Mouse (Mus musculus) lung, postnatal 0 days (tissue): ENCODE measurements around the gene BC004004. TPM values are rescaled to one million over a fixed set of nuclear protein-coding genes. Genes with fewer than 3 reads are reported as not detected.

Experiments used
- ATAC-seq: fragments of 200-750 bp; cut with Nextera tagmentation; 2 replicates; pipeline ENCODE4 v1.8.0; 2017; ENCODE audit warnings: moderate library complexity
- DNase-seq: peaks from one replicate; pipeline ENCODE4 v3.0.0-alpha.2; 2016; ENCODE audit warnings: low spot score
- H3K27ac ChIP-seq: fragments of 300-500 bp; sonication (generic); 2 replicates; pipeline ENCODE4 v1.5.1; 2014; ENCODE audit warnings: antibody characterized with exemption, mild to moderate bottlenecking, low read length, mixed read lengths
- H3K27me3 ChIP-seq: fragments of 300-500 bp; sonication (generic); replicated peaks from 2 replicates; pipeline ENCODE4 v1.6.1; 2014; ENCODE audit warnings: low read length, mixed read lengths; ENCODE audit not compliant: insufficient read depth
- H3K36me3 ChIP-seq: fragments of 300-500 bp; sonication (generic); 2 replicates; pipeline ENCODE4 v1.6.1; 2014; ENCODE audit warnings: low read length, mixed read lengths; ENCODE audit not compliant: insufficient read depth
- H3K4me1 ChIP-seq: fragments of 300-500 bp; sonication (generic); 2 replicates; pipeline ENCODE4 v1.6.1; 2014; ENCODE audit warnings: antibody characterized with exemption, low read depth, low read length, mixed read lengths; ENCODE audit not compliant: insufficient read depth
- H3K4me2 ChIP-seq: fragments of 300-500 bp; sonication (generic); replicated peaks from 2 replicates; pipeline ENCODE4 v1.6.1; 2014; ENCODE audit warnings: low read depth, mild to moderate bottlenecking, low read length, moderate library complexity, mixed read lengths
- H3K4me3 ChIP-seq: fragments of 300-500 bp; sonication (generic); 2 replicates; pipeline ENCODE4 v1.5.1; 2014; ENCODE audit warnings: low read depth, low read length
- H3K9ac ChIP-seq: fragments of 300-500 bp; sonication (generic); replicated peaks from 2 replicates; pipeline ENCODE4 v1.6.1; 2014; ENCODE audit warnings: low read depth, mild to moderate bottlenecking
- H3K9me3 ChIP-seq: fragments of 300-500 bp; sonication (generic); 2 replicates; pipeline ENCODE4 v1.6.1; 2016; ENCODE audit warnings: low read length, mixed read lengths
- CTCF ChIP-seq: IDR thresholded peaks from 2 replicates; pipeline ENCODE4 v1.5.1; 2016; ENCODE audit warnings: antibody characterized with exemption, mild to moderate bottlenecking
- EP300 ChIP-seq: IDR thresholded peaks from 2 replicates; pipeline ENCODE4 v1.6.1; 2016; ENCODE audit warnings: antibody characterized with exemption, mild to moderate bottlenecking, control low read depth
- WGBS: fragments of 180-500 bp; shearing (Covaris S2); extraction: QIAGEN DNeasy Blood & Tissue Kit; methylation state at CpG from one replicate; pipeline ENCODE4 v1.1.7; 2014; 5-methylcytosine and 5-hydroxymethylcytosine counted together
- polyA plus RNA-seq: library from polyadenylated mRNA; unstranded; fragments of >200 nt; fragmentation: Nextera tagmentation; extraction: Ambion mirVana; gene quantifications from 2 replicates; pipeline ENCODE4 v1.2.1, GENCODE M21; 2015

Gene BC004004
- polyA plus RNA-seq, 1 experiment from 2014 or later: 109 TPM

GRCm38 (mm10) chr17:29342010-29342910, 73.7 kb downstream of the BC004004 start:
- peak; percentile 83 for ATAC-seq
- Histone ChIP-seq H3K4me1 (peaks cover 25% of the 10 kb centered on the region), H3K9me3 (no peaks in the 10 kb centered on the region), H3K27me3 (no peaks in the 10 kb centered on the region), H3K9ac (no peak overlapping the region), H3K4me2 (peak overlapping the region; percentile 43), H3K27ac (peak overlapping the region; percentile 92), H3K4me3 (no peak overlapping the region), H3K36me3 (peaks cover 18% of the 10 kb centered on the region; the same call in 1 of the 2 replicates)
- 27% methylated on average over 13 of the region's 13 CpGs for WGBS
- TF ChIP-seq CTCF: no peak; the same call in 1 of the 2 replicates
- TF ChIP-seq EP300: peak; percentile 65; the same call in 1 of the 2 replicates
- peak; percentile 92 for DNase-seq

- 66% methylated on average over 5 of the region's 5 CpGs for WGBS
- ATAC-seq (no peak), DNase-seq (peak; percentile 37)
- Histone ChIP-seq H3K4me3 (no peak overlapping the region), H3K9ac (no peak overlapping the region), H3K27me3 (no peaks in the 10 kb centered on the region), H3K9me3 (no peaks in the 10 kb centered on the region), H3K4me1 (peaks cover 27% of the 10 kb centered on the region), H3K27ac (no peak overlapping the region), H3K4me2 (no peak overlapping the region), H3K36me3 (peaks cover 12% of the 10 kb centered on the region; the same call in 1 of the 2 replicates)
- no peak for TF ChIP-seq EP300
Measured at GRCm38 (mm10) chr17:29343241-29343640, 74.7 kb downstream of the BC004004 start.

GRCm38 (mm10) chr17:29345272-29345671, 76.7 kb downstream of the BC004004 start:
- Histone ChIP-seq H3K4me2 (peak overlapping the region; percentile 76; the same call in 1 of the 2 replicates), H3K9ac (no peak overlapping the region), H3K27ac (no peak overlapping the region), H3K36me3 (peaks cover 4% of the 10 kb centered on the region; the same call in 1 of the 2 replicates), H3K4me3 (no peak overlapping the region), H3K27me3 (no peaks in the 10 kb centered on the region), H3K9me3 (no peaks in the 10 kb centered on the region), H3K4me1 (peaks cover 32% of the 10 kb centered on the region)
- no peak for DNase-seq
- 83% methylated on average over 12 of the region's 12 CpGs for WGBS
- no peak for ATAC-seq
- TF ChIP-seq EP300 (no peak), CTCF (no peak)

- Histone ChIP-seq H3K9me3 (no peaks in the 10 kb centered on the region), H3K36me3 (peaks cover 4% of the 10 kb centered on the region; the same call in 1 of the 2 replicates), H3K9ac (peak overlapping the region; percentile 88), H3K4me1 (peaks cover 20% of the 10 kb centered on the region), H3K4me3 (peak overlapping the region; percentile 94), H3K27me3 (no peaks in the 10 kb centered on the region), H3K27ac (peak overlapping the region; percentile 96), H3K4me2 (peak overlapping the region; percentile 76)
- TF ChIP-seq CTCF (no peak), EP300 (no peak)
- no peak for ATAC-seq
- DNase-seq: peak; percentile 71
- WGBS: 2% methylated on average over 11 of the region's 11 CpGs
Measured at GRCm38 (mm10) chr17:29346496-29347125, 78.0 kb downstream of the BC004004 start.

GRCm38 (mm10) chr17:29347126-29347644, 78.6 kb downstream of the BC004004 start:
- TF ChIP-seq CTCF (no peak), EP300 (no peak; the same call in 1 of the 2 replicates)
- peaks cover 14% of the 10 kb centered on the region for H3K4me1 ChIP-seq
- peak; percentile 6 for ATAC-seq
- no peaks in the 10 kb centered on the region for H3K27me3 ChIP-seq
- H3K27ac ChIP-seq: peak overlapping the region; percentile 96
- peak; percentile 49 for DNase-seq
- H3K9ac ChIP-seq: peak overlapping the region; percentile 88
- peaks cover 4% of the 10 kb centered on the region; the same call in 1 of the 2 replicates for H3K36me3 ChIP-seq
- peak overlapping the region; percentile 94 for H3K4me3 ChIP-seq
- peak overlapping the region; percentile 76 for H3K4me2 ChIP-seq
- no peaks in the 10 kb centered on the region for H3K9me3 ChIP-seq
- WGBS: under 1% methylated on average over 32 of the region's 45 CpGs
